In genomic region chr1:121531439-121531838, GRCm38 (mm10) we compare ENCODE assay signal across 32 mouse cellular contexts. TPM values are rescaled to one million over a fixed set of nuclear protein-coding genes. Genes with fewer than 3 reads are reported as not detected.
"Had no signal": no experiment of that assay in that cellular context is flagged by ENCODE, and none has a peak within 500 bp of the region (broad histone marks: within the 10 kb centered on the region; RNA-seq: fewer than 3 reads in every experiment).

No protein-coding gene starts in this region.

- H3K4me3 ChIP-seq: embryonic facial prominence, embryonic 10.5 days; embryonic facial prominence, embryonic 12.5 days; embryonic facial prominence, embryonic 13.5 days; embryonic facial prominence, embryonic 15.5 days; erythroblast, embryonic 14.5 days; forebrain, embryonic 10.5 days; forebrain, embryonic 12.5 days; forebrain, embryonic 13.5 days; forebrain, embryonic 15.5 days; gastrocnemius, adult 2 months; heart, adult 2 months had no signal

- H3K36me3 ChIP-seq: embryonic facial prominence, embryonic 10.5 days; embryonic facial prominence, embryonic 12.5 days; embryonic facial prominence, embryonic 13.5 days; embryonic facial prominence, embryonic 15.5 days; forebrain, embryonic 10.5 days; forebrain, embryonic 12.5 days; forebrain, embryonic 15.5 days had no signal

- H3K9me3 ChIP-seq: embryonic facial prominence, embryonic 10.5 days; embryonic facial prominence, embryonic 12.5 days; embryonic facial prominence, embryonic 13.5 days; embryonic facial prominence, embryonic 15.5 days; forebrain, embryonic 10.5 days; forebrain, embryonic 12.5 days; forebrain, embryonic 13.5 days; forebrain, embryonic 15.5 days had no signal

- H3K4me2 ChIP-seq: embryonic facial prominence, embryonic 12.5 days; embryonic facial prominence, embryonic 13.5 days; embryonic facial prominence, embryonic 15.5 days; forebrain, embryonic 12.5 days; forebrain, embryonic 13.5 days; forebrain, embryonic 15.5 days had no signal

- H3K9ac ChIP-seq: embryonic facial prominence, embryonic 12.5 days; embryonic facial prominence, embryonic 13.5 days; embryonic facial prominence, embryonic 15.5 days; forebrain, embryonic 12.5 days; forebrain, embryonic 13.5 days; forebrain, embryonic 15.5 days; forebrain, postnatal 0 days had no signal

- H3K27ac ChIP-seq: embryonic facial prominence, embryonic 10.5 days; embryonic facial prominence, embryonic 12.5 days; embryonic facial prominence, embryonic 13.5 days; embryonic facial prominence, embryonic 15.5 days; forebrain, embryonic 10.5 days; forebrain, embryonic 12.5 days; forebrain, embryonic 13.5 days; forebrain, embryonic 15.5 days; gastrocnemius, adult 2 months; heart, adult 2 months had no signal

- DNase-seq: cerebellum, adult 8-10 months; cerebellum, adult 9-10 months; cerebellum, adult 9-11 months; cerebellum, postnatal 10 days; cerebellum, postnatal 14 days; cerebellum, postnatal 25 days; cerebellum, postnatal 36 days; embryo, embryonic 11 days; forebrain, postnatal 0 days; gastrocnemius, adult 2 months; gastrocnemius, postnatal 10 days; gastrocnemius, postnatal 14 days; gastrocnemius, postnatal 25 days; gastrocnemius, postnatal 36 days; heart, adult 2 months had no signal

- ATAC-seq: forebrain, embryonic 13.5 days; forebrain, embryonic 14.5 days; forebrain, embryonic 15.5 days; forebrain, embryonic 16.5 days; forebrain, postnatal 0 days had no signal

RNA-seq across cellular contexts. Expression of gene Htr5b, which starts 3.2 kb away (rescaled TPM):
- total RNA-seq: common myeloid progenitor, adult 5-6 weeks; gastrocnemius, adult 18-20 months; gastrocnemius, adult 2 months; gastrocnemius, adult 8-10 months; gastrocnemius, postnatal 10 days; gastrocnemius, postnatal 14 days; gastrocnemius, postnatal 25 days; gastrocnemius, postnatal 36 days; gastrocnemius, postnatal 4 days; granulocyte monocyte progenitor cell, adult 5-6 weeks; heart, adult 2 months; heart, adult 8-10 months had no signal
- polyA plus RNA-seq: erythroblast, embryonic 14.5 days; forebrain, embryonic 12.5 days; forebrain, embryonic 13.5 days; heart, adult 2 months had no signal
